Mouse (Mus musculus) mouse trophoblast stem cell (cell line): Measurements from ENCODE around the gene Sec31a.

Source experiments
- in situ Hi-C, 2 experiments: fragments of 300-500 bp; cut with MseI, MboI; formaldehyde crosslinking; loops; 2 replicates in 1 of 2; 3 replicates in 1 of 2; pipeline ENCODE4 v1.15.1; 2025

Sec31a gene

DNA sequence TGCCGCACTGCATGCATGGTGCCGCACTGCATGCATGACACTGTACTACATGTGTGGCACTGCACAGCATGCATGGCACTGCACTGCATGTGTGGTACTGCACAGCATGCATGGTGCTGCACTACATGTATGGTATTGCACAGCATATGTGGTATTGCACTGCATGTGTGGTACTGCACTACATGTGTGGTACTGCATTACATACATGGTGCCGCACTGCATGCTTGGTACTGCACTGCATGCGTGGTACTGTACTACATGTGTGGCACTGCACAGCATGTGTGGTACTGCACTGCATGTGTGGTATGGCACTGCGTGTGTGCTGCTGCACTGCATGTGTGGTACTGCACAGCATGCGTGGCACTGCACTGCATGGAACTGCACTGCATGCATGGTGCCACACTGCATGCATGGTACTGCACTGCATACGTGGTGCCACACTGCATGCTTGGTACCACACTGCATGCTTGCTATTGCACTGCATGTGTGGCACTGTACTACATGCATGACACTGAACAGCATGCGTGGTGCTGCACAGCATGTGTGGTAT, 65.1 kb downstream of the Sec31a start:
- in situ Hi-C loops: no loop called here

DNA sequence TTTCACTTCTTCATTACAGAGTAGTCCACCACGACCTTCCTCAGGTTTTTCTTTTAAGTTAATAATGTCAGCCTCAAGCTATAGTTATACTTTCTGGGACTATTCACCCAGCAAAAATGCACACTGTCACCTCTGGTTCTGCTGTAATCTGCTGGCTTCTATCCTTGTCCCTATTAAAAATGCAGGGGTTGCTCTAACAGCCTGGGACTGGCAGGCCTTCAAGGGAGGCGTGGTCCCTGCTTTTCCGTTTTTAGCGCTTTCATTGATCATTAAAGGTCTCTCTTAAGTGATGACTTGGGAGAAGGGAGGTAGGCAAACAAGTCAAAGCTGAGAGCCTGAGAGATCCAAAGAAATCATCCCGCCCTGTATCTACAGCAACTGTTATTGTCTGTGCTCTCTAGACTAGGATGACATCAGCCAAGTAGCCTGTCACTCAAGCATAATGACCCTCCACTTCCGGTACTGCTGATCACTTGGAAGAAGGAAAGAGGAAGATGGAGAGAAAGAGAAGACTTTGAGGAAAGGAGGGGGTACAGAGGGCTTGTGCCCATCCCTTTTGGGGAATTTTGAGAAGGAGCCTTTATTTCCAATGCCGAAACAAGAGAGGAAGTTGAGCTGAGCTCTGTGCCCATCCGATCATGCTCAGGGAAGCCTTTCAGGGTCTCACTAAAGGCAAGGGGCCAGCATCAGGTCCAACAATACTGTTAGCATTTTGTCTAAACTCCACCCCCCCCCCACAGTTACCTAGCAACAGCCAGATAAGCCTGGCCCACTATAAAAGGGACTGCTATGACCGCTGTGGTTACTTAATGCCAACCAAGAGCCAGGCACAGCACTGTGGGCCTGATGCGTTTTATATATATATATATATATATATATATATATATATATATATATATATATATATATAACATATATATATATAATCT, 66.5 kb downstream of the Sec31a start:
- in situ Hi-C loops: no loop called here

DNA sequence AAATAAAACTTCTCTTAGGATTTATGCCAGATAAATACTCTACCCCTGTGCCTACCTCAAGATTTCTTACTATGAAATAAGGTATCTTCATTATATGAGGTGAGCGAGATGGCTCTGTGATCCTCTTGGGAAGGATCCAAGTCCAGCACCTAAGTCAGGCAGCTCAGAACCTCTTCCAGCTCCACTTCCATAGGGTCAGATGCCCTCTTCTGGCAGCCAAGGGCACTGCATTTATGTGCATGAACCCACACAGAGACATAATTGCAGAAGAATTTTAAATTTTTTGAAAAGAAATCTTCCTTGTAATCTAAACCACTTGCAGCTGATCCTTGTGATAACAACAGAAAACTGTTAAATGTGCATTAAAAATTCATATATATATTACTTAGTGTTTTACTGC, 70.9 kb downstream of the Sec31a start:
- in situ Hi-C loops: no loop called here

DNA sequence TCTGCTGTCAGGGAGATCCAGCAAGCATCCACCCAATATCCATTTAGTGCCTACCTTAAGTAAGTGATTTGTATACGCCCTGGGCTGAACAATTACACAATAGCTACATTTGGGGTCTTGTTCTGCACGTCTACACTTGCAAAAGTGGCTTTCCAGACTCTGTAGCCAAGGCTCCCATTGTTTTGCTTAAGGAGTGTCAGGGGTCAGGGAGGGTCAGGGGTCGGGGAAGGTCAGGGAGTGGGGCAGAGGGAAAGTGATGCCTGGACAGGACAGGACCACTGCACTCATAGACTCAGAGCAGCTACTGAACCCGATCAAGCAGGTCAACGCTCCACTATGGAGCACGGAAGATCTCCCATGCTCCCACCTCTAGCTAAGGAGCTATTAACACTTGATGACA, 72.9 kb downstream of the Sec31a start:
- in situ Hi-C loops: no loop called here

DNA sequence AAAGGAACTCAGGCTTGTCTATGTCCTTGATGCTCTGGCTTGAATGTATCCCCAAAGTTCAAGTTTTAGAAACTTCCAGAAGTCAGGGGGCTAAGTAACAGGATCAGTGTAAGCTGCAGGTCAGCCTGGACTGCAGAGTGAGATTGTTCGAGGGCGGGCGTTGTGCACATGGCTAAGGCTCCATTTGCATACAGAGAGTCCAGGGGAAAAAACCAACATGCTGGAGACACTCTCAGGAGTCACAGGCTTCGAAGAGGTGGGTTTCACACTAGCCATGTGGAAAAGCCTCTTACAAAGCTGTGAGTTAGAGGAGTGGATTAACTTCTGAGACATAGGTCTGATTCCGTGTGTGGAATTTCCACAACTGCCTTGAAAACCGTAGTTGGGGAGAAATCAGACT, 73.6 kb downstream of the Sec31a start:
- in situ Hi-C loops: no loop called here

DNA sequence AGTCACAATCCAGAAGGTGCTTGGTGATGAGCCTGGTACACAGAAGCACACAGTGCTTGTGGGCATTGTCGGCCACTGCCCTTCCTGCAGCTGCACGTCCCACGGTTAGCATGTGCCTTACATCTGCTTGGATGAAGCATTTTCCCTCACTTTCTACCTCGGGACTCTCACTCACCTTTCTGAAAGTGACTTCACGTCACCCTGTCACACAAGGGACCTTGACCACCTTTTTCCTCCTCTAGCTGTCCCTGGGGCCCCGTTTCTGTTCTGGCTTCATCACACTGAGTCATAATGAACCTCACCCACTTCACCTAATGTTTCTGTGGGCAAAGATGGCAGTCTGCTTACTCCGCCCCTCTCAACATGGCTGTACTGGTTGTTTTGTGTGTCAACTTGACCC, 75.0 kb downstream of the Sec31a start:
- in situ Hi-C loops: no loop called here

DNA sequence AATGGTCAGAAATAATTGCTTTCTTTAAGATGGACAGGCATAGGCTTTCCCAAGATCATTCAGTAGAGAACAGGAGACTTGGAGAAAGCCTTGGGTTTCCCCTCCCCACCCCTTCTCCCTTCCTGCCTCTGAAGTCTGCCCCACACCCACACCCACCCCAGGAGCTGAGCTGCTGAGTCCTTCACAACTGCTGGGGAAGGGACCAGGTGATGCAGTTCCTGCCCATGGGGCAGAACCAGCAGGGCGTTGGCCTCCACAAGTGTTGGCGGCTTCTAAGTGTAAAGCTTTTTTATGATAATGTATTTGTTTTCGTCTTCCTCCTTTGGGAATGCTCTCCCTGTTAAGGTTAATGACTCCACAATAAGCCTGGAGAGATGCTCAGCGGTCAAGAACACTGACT, 78.2 kb downstream of the Sec31a start:
- in situ Hi-C loops: no loop called here

DNA sequence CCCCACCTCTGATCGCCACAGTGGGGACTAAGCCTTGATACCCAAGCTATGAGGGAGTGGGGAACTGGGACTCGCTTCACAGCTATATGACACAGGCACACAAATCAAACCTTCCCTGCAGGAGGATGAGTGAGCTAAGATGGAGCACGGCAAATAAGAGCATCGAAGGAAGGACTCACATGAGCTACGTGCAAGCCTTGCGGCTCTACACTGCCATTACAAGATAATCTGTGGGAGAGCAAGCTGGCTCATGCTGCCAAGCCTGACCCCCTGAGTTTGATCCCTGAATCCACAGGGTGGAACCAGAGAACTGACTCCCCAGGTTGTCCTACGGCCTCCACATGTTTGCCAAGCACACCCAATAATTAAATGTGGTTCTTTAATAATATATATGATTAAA, 79.2 kb downstream of the Sec31a start:
- in situ Hi-C loops: no loop called here

DNA sequence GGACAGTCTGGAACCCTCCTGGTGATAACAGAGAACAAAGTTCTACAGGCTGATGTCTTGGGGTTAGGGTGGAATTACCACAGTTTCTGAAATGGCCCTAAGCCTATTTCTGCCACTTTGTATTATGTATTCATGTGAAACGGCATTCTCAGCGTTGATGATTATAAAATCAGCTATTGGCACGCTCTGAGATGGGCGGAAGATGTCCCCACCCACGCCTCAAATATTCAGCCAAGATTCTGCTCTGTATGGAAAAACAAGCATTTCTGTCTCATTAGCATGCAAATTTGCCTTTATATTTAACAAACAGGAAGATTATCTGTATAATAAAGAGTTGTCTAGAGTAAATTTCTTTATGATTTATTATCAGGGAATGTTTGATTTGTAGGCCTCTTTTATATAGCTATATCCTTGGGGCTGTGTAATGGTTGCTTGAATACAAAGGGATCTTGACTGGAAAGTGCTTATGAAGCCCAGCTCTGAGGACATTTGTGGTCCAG, 80.4 kb downstream of the Sec31a start:
- in situ Hi-C loops: no loop called here

DNA sequence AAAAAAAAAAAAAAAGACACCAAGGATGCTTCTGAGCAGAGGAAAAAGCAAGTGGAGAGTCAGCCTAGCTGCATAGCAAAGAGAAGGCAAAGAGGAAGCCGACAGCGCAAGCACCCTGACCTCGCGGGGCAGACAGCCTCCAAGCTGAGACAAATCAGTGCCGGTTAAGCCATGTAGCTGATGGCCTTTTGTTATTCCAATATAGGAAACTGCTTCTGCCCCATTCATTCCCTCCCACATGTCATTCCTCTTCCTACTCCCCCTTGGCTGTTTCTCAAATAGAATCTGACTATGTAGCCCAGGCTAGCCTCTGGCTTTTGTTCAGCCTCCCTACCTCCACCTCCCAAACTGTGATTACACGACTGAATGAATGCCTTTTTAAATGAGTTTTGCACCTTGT, 81.3 kb downstream of the Sec31a start:
- in situ Hi-C loops: no loop called here

DNA sequence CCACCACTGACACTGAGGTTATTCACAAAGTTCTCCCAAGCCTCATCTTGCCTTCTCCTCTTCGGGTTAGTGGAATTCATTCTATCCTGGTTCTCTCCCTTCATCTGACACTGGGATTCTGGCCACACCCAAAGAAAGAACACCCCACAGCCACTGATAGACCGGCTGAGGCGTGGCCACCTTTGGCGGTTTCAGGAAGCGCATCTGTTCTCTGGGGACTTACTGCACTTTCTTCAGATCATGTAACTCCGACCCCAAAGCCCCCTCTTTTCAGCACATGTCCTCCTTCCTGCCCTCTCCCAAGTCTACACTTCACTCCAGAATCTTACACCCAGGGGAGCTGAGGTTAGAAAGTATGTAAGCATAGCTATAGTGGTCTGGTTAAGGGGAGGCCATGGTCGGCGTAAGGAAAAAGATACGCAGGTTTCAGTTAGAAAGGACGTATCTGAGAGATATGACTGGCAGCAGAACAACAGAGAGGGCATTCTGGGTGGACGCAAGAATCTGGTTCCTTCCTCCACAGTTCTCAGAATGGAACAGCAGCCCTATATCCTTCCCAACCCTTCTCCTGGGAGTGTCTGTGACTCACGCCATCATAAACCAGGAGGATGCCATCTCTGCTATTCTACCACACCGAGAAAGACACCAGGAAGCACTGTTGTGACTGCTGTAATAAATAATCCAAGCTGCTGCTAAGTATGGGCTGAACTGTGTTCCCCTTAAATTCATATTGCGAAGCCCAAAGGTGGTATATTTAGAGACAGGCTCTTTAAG, 82.2 kb downstream of the Sec31a start:
- in situ Hi-C loops: no loop called here

DNA sequence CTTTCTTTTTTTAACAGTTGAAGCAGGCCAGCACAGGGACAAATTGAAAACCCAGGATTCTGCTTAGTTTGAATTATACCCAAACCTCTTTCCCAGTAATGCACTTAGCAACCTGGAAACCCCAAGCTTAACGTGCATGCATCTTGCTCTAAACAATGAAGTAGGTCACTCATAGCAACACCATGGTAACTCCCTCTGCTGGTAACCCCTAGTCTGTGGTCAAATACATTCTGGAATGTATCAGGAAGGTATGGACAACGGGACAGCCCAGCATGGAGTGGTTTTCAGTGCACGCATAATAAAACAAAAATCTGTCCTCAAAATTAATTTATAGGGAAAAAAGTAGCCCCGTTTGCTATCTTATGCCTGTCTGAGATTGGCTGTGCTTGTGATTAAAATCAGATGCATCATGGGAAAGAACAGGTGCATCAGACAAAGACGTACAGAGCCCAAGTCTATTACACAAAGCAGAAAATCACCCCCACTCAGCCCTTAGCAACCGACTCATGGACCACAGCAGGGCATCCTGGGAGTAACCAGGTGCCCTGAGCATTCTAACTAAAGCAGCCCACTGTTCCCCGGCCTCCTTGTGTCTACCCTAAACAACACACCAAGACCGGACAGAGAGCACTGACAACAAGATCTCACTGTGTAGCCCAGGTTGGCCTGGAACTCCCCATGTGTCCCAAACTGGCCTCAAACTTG, 83.6 kb downstream of the Sec31a start:
- in situ Hi-C loops: no loop called here

DNA sequence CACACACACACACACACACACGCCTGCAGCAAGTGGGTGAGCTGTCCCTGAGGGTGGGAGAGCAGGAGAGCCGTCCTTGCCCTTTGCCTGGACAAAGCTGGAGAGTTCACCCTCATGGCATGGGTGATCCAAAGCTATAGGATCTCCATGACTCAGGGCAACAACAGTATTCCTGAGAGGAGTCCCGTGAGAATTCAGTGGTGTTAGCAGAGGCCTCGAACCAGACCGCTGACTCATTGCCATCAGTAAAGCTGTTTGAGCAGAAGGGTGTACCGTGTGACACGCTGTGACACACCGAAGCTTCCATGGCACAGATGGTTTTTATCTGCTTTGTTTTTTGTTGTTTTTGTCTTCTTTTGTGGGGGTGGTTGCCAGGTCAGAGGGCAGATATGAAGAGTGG, 84.4 kb downstream of the Sec31a start:
- in situ Hi-C loops: no loop called here

DNA sequence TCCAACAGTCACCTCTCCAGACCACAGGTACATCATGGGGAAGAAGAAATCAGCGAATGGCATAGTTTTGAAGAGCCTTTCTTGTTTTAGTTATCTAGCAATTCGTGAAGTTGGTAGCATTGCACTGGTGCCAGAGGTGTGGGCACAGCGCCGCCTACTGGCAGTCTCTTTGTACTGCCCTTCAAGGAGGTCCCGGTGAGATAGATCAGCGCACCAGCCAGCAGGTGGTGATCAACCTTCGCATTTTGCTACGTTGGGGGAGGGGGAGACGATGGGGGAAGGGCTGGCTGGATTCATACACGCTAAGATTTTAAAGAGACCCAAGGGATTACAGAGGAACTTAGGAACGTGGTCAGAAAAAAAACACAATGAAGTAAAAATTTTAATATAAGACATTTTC, 94.0 kb downstream of the Sec31a start:
- in situ Hi-C loops: loop anchor here in 1 of 2 experiments (10.0 kb wide), 1 partner anchor 247 kb away; no protein-coding TSS in a partner anchor

DNA sequence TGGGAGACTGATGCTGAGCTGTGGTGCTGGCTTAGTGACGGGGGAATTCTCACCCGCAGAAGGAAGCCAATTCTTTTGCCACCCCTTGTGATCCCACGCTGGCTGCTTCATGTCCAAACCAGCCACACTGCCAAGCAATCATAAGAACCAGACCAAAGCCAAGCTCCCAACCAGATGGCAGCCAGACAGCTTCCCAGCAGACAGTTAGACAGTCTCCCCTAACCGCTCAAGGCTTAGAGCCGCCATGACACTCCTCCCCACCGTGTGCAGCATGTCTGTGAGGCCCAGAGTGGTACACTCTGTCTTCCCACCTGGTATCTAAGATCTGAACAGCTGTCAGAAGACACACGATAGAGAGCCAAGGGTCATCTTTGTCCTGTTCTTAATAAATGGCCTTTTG, 98.2 kb downstream of the Sec31a start:
- in situ Hi-C loops: loop anchor here in 1 of 2 experiments (10.0 kb wide), 1 partner anchor 243 kb away; no protein-coding TSS in a partner anchor

DNA sequence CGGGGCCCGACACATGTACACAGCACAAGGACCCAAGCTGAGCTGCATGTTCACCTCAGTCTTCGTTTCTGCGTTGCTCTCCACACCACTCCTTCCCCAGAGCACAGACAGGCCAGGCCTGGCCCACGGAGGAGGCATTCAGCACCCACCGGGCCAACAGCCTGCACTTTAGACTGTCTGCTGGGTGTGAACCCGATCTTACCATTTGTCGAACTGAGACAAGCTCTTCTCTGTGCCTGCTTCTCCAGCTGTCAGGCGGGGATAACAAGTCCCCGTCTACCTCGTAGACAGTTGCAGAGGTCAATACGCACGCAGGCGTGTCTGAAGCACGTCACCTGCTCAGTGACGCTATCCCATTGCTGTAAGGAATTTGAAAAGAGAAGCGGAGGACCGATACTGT, 99.0 kb downstream of the Sec31a start:
- in situ Hi-C loops: loop anchor here in 1 of 2 experiments (10.0 kb wide), 1 partner anchor 242 kb away; no protein-coding TSS in a partner anchor

DNA sequence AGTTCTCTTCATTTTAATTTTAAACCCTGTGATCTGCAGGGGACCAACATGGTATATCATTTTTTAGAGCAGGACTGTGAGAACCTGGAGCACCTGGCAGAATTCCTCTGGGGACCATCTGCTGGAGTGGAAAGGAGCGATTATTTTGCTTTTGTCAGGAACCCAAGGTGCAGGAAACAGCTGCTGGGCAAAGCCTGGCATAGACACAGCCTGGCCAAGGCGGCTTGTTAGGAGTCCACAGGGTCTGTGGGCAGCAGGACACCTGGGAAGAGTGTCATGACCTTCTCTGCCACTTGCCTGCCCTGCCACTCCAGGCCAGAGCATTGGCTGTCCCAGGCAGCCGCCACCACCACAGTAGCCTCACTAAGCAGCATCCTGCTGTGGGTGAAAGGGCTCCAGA, 100.4 kb downstream of the Sec31a start:
- in situ Hi-C loops: loop anchor here in 1 of 2 experiments (10.0 kb wide), 1 partner anchor 241 kb away; no protein-coding TSS in a partner anchor

DNA sequence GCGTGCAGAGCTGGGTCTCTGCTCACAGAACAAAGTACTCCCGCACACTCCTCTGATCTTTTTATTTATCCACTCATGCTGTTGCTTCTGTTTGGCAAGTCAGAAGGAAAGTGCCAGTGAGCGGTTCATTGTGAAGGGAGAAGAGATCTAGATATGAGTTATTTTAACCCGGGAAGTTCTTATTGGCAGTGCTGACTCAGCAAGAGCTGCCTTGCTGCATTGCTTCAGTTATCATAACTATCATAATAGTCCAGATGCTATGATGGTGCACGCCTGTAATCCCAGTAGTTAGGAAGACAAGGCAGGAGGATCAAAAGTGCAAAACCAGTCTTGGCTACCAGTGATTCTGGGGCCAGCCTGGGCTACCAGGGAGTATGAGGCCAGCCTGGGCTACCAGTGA, 103.6 kb downstream of the Sec31a start:
- in situ Hi-C loops: loop anchor here in 1 of 2 experiments (10.0 kb wide), 1 partner anchor 238 kb away; no protein-coding TSS in a partner anchor
